Mouse (Mus musculus) urinary bladder, postnatal 14 days (tissue): ENCODE results near the gene Ncam1.

Source experiments
- DNase-seq: peaks from one replicate; pipeline ENCODE4 v3.0.0; 2021; ENCODE audit warnings: low spot score

Ncam1 gene

DNA sequence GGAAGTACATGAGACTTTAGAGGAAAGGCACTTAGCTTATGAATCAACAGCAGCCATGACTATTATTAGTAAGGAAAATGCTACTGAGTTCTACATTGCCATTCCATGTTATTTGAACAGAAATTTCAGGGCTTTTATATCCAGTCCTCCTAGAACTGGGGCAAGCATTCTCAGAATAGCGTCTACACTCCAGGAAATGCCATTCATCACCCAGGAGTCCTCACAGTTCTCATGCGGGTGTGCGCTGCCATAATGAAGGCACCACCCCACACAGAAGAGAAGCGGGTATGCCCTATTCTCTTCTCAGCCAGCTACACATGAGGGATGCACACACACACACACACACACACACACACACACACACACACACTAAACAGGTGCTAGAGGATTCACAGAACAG is 43.5 kb downstream of the Ncam1 start:
- no peak for DNase-seq

- no peak for DNase-seq
Observed at GRCm38 (mm10) chr9:49751466-49751865, 47.3 kb downstream of the Ncam1 start.

DNA sequence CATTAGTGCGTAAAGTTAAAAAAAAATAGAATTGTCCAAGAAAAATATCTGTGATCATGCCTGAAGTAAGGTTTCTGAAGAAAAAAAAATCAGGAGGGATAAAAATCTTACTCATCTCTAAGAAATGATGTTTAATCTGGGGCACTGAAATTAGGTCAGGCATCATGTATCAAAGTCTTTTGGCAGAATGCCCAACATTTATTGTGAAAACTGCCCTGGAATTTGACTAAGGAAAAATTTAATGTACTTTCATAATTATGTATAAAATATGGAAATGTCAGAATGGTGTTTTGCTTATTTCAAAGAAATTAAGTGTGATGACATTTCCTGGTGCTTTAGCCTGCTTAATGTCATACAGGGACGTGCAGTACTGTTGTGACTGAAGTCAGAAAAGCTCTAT is 52.5 kb downstream of the Ncam1 start:
- DNase-seq, result no peak

- DNase-seq, result no peak
Observed at GRCm38 (mm10) chr9:49745696-49746095, 53.0 kb downstream of the Ncam1 start.

DNA sequence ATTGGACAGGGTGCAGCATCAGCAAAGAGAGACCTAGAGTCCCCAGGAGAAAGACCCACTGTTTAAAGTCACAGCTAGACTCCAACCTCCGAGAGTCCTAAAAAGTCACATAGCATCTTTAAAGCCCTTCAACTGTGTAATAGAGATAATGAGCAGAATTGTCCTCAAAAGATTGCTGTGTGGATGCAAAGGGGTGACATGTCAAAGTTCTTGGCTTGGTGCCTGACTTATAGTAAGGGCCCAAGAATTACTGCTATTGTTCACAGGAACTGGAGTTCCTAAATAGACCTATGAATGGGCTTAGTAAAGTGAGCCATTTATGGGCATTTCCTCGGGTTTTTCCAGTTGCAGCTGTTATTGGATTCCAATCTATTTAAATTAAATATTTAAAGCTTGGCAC is 54.4 kb downstream of the Ncam1 start:
- no peak for DNase-seq

DNA sequence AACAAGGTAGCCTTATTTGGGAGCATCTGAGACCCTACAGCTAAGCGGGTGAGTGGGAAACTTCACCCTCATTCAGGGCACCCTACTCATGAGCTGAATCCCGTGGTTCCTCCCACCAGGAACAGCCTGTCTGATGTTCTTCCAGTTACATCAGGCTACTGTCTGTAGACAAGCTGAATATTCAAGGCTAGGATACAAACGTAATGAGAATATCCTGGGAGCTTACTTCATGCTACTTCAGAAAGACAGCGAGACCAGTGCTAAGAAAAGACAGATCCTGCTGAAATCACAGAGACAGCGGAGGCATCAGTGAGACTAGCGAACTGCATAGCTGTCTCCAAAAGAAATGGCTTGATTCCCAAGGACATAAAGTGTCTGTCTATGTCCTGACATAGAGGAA is 58.8 kb downstream of the Ncam1 start:
- no peak for DNase-seq

DNA sequence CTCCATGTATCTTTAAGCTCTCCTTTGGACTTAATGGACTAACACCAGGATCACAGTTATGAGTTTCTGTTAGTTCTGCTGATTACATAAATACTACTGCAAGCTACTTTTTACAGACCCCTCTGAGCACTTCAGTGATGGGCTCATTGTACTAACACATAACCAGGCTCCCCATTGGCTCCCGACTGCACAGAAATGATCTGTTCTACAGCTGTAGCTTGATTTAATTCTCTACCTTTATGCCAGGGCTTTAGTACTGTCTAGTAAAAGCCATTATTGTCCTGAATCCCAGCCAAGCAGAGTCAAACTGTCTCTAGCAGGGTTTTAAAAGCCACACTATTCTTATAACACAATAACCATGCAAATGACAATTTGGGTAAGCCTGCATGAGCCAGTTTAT is 60.2 kb downstream of the Ncam1 start:
- DNase-seq, result no peak

DNA sequence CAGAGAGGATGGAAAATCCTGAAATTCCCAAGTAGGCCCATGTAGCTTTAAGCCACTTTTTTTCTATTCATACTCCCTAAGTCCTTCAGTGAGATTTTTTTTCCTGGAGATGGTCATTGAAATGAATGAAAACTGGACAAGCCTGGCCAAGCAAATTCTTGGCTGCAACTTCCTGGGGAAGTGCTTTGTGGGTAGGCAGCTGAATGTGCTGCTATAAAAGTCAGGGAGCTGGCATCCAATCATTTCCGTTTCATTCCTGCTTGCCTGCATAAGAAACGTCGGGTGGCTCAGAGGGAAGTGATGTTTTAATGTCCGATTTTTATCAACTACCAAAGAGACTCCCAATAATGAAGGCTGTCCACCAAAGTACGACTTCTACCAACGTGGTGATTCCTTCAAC is 61.6 kb downstream of the Ncam1 start:
- DNase-seq, result no peak

DNA sequence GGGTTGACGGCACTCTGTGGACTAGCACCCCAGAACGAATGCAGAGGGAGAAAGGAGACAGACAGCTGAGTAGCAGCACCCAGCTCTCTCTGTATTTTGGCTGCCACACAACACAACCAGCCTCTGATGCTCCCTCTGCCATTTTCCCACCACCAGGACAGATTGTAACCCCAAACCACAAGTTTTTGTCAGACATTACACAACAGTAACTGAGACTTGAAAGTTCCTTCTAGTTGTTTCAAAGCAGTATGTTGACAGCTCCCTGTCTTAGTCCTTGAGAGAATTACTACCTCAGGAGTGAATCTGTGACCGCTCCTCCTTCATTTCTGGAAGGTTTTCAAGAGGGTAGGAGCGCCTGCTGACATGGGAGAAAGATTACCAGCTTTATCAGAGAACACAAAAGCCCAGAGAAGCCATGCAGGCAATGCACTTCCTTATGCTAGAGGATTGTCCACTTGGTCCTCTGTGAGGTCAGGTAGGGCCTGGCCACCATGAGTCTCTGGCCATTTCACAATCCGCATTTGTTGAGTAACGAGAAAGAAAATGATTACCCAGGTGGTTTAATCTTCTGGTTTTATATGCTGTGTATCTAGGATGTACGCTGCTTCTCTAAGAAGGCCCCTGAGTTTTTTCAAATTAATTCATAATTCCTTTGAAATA is 64.2 kb downstream of the Ncam1 start:
- DNase-seq, result no peak

GRCm38 (mm10) chr9:49733726-49734125 is 65.0 kb downstream of the Ncam1 start:
- no peak for DNase-seq

DNA sequence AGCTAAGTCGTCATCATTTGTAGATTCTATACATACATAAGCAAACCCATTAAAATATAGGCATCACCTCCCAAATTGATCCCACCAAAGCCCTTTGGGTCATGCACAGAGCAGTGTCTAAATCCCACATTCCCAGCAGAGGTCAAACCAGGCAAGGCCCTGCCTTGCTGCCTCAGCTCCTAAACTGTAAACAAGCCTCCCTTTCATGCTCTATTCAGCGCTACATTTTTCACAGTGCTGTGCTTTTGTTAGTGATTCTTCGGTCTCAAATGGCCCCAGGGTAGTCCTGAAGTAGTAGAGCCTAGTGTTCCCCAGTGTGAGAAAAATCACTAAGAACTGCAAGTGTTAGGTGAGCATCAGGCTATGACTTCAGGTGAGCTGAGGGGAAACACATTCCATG is 69.2 kb downstream of the Ncam1 start:
- no peak for DNase-seq

GRCm38 (mm10) chr9:49728211-49728610 is 70.5 kb downstream of the Ncam1 start:
- no peak for DNase-seq

DNA sequence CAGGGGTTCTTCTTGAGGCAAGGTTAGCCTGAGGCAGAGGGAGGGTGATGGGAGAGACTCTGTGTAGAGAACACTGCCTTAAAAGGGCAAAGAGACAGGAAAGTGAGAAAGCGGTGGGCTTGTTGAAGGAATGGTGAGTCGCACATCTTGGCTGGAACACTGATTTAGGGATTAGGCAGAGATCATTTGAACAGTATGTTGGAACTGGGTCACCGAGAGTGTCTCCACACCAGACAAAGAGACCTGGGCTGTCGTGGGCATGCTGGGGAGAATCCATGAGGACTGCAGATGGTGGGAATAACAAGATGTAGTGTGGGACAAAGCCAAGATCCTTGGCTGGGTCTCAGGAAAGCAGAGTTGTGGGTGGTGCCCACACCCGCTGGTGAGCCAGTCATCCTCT is 76.0 kb downstream of the Ncam1 start:
- no peak for DNase-seq

DNA sequence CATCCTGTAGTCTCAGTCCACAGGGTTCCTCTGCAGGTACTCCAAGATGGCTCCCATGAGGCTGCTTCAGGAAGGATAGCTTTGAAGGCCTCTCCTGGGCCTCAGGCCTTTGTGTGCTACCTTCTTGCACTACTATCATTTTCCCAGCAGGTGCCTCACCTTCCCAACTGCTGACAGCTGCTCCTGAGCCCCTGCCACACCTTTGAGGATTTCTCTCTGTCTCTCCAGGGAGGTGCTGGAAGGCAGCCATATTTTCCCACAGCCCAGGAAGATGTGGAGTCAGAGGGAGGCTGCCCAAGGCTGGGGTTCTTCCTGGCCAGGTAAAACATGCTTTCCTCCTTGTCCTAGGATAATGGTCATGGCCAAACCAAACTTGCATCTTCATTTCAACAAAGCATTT is 83.6 kb downstream of the Ncam1 start:
- no peak for DNase-seq

GRCm38 (mm10) chr9:49714091-49714490 is 84.6 kb downstream of the Ncam1 start:
- no peak for DNase-seq

DNA sequence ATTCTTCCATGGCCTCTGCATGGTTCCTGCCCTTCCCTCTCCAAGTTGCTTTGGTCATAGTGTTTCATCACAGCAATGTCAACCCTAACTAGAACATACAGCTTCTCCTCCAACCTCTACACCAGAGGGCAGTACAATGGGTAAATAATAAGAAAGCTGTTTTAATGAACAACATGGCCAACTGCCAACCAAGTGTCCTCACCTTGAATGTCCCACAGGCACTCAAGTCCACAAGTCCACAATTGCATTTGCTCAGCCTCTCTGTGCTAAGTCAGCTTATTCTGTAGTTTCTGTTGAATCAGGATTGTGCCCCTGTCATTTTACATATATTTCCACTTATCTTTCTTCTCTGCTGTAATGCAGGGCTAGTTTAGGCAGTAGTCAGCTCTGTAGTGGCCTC is 91.1 kb downstream of the Ncam1 start:
- DNase-seq, result no peak

DNA sequence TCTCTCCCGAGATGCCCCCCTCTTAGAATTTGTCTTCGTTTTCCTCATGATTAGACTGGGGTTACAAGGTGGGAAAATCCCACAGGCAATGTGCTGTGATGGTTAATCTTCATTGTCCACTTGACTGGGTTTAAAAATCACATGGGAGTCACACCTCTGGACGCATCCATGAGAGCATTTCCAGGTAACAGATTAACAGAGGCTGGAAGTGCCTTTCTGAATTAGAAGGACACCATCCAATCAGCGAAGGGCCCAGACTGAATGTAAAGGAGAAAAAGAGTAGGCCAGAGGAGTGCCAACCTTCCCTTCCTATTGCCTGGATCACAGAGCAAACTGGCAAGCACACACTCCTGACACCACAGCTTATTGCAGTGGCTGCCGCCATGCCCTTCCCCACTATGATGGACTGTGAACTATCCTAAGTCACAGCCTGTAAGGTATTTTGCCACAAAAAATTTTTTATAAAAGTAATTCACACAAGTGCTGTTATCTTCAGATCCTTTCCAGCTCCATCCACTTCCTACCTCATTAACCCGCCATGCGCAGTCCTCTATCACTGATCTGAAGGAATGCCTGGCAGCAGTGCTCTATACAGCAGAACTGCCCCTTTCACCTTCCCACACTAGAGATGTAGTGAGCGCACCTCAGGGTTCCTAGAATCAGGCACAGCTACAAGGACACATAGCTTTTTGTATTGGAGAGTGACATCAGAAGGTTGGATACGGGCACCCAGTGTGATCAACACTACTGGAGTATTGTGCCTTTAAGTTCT is 94.3 kb downstream of the Ncam1 start:
- no peak for DNase-seq

DNA sequence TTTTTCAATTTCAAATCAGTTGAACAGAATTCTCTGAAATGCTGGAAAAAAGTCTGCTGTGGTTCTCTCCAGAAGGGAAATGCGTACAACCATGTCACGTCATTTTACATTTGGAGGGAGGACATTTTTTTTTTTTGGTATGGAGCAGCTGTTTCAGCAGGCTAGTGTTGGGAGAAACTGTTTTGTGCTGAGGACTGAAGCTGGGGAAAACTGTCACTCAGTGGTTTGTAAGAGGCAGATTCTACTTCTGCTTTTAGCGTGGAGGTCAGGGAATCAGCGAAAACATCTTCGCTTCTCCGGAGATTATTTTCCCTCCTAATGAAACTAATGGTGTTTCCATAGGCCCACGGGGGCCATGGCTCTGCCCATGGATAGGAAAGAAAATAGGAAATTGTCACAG is 103.4 kb downstream of the Ncam1 start:
- DNase-seq, result no peak

DNA sequence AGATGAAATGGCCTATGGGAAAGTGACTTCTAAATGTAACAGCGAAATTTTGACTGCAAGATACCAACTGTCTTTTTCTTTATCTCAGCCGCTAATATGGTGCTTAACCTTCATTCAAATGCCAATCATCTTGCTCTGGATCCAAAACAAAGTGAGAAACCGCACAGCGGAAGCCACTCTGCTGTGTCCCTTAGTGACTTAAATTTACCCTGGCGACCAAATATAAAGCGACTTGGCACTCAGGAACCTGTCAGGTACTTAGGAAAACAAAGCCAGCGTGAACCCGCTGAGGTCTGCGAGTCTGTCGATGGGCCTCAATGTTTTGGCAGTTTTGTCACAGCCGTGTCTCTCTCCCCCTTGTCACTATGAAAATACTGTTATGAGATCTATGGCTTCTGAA is 105.9 kb downstream of the Ncam1 start:
- no peak for DNase-seq

- no peak for DNase-seq
Observed at GRCm38 (mm10) chr9:49691344-49691743, 107.4 kb downstream of the Ncam1 start.

GRCm38 (mm10) chr9:49683566-49684273 is 115.0 kb downstream of the Ncam1 start:
- no peak for DNase-seq

GRCm38 (mm10) chr9:49681848-49682469 is 116.8 kb downstream of the Ncam1 start:
- no peak for DNase-seq

DNA sequence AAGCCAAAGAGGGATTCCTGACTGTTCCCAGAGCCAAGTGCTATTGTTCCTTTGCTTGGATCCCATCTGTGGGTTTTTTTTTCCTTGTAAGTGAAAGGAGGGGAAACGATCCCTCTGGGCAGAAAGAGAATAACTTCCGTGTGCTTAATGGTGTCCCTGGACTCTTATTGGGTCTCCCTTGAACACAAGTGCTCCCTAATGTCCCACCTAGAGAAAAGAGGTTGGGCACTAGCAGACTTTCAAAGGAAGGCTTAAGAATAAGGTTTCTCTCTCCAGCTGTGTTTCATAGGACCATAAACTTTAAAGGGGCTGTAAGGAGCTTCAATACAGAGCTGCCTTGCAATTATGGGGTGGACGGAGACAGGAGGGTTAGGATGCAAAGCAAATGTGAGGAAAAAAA is 119.5 kb downstream of the Ncam1 start:
- DNase-seq, result no peak
